Mouse (Mus musculus) thymus, adult 2 months (tissue): ENCODE data around the gene Ndufa13.

Experiments
- CTCF ChIP-seq: fragments of 200-500 bp; IDR thresholded peaks from 2 replicates; pipeline ENCODE4 v1.5.1; 2012; ENCODE audit warnings: mild to moderate bottlenecking, control low read depth, low read length, moderate library complexity, borderline replicate concordance; ENCODE audit not compliant: control insufficient read depth, poor library complexity, insufficient read depth; ENCODE audit errors: extremely low read depth
- POLR2A ChIP-seq: fragments of 200-500 bp; IDR thresholded peaks from 2 replicates; pipeline ENCODE4 v1.6.1; 2012; ENCODE audit warnings: mild to moderate bottlenecking, low read length, control low read depth, moderate library complexity; ENCODE audit not compliant: control insufficient read depth, poor library complexity, insufficient read depth; ENCODE audit errors: extremely low read depth

DNA sequence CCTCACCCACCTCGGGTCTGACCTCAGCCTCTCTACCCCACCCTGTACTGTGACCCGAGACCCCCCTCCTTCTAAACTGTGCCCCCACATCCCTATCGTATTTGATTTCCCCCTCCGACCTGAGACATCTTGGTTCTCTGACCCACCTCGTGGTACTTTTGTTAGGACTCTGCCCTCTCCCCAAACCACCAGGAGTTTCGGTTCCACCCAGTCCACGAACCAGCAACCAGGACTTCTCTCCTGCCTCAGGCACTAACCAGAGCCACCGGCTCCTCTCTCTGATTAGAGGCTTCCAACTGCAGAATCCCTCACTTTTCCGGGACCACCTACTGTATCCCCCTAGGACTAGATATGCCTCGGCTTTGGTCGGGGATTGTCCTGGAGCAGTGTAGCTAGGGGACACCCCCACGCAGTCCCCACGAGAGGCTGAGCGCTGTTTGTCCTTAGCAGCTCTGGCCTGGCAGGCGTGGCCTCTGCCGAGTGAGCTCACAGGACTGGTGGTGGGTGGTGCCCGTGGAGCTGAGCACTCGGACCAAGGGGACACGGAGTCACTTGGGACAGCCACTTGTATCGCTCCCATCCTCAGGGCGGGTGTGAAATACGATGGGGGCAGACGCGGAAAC, 14.0 kb downstream of the Ndufa13 start:
- TF ChIP-seq CTCF: no peak
- no peak for TF ChIP-seq POLR2A
